Mouse (Mus musculus) layer of hippocampus, adult 6 months (tissue): ENCODE data around the gene Ttc27. TPM values are rescaled to one million over a fixed set of nuclear protein-coding genes. Genes with fewer than 3 reads are reported as not detected.

ENCODE experiments used
- long read RNA-seq, 2 experiments: library from polyadenylated mRNA; unstranded; transcript quantifications; one replicate each; pipeline ENCODE4 v2.0.0; 2019 to 2020
- polyA plus RNA-seq: library from polyadenylated mRNA; unstranded; fragments of <200 nt; fragmentation: Nextera tagmentation; gene quantifications from 2 replicates; pipeline ENCODE4 v1.2.3, GENCODE M21; 2021

The Ttc27 gene
- polyA plus RNA-seq: 12.6 and 13.1 TPM in 2 replicates
- long read RNA-seq, experiment 1, transcript Ttc27-201 (20 exons, 2,838 nt): major isoform, 15 of 30 reads
- long read RNA-seq, experiment 1, partial matches to known transcripts: 9 of 30 reads
- long read RNA-seq, experiment 1, other reads (novel, unspliced or antisense): 5 of 30 reads
- long read RNA-seq, experiment 2, transcript Ttc27-201 (20 exons, 2,838 nt): major isoform, 53 of 76 reads
- long read RNA-seq, experiment 2, transcript Ttc27-204 (20 exons, 2,651 nt): minor isoform, 10 of 76 reads
- long read RNA-seq, experiment 2, partial matches to known transcripts: 5 of 76 reads
- long read RNA-seq, experiment 2, other reads (novel, unspliced or antisense): 8 of 76 reads

DNA sequence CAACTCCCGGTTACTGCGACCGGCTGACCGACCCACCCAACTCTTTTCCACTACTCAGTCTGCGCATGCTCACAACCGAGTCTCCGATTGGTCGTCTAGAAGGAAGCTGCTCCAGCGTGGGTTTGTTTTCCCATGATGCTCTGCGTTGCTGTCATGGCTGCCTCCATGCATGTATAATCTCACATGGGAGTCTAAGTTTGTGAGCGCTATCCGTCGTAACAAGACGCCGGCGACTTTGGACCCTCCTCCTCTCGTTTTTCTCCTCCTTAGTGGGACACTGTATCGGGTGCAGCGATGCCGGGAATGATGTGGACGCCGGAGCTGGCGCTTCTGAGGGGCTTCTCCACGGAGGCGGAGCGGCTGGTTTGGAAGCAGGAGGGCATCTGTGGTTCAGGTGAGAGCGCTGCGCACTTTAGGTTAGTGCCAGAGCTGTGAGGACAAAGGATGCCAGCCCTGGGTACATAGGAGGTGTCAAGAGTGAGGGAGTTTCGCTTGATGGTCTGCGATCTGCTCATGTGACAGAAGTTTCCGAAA, at the start of gene Ttc27:
Gene Ttc27 (plus strand): TSS at position 115 of the 534 bp plus-strand sequence.

Other genes starting within 250 kb of the Ttc27 start
- gene Yipf4, start 228.2 kb upstream of the Ttc27 start, polyA plus RNA-seq: 85.2 and 88.8 TPM in 2 replicates
- gene Birc6, start 189.4 kb upstream of the Ttc27 start, polyA plus RNA-seq: 92.0 and 121 TPM in 2 replicates